In the genomic region with DNA sequence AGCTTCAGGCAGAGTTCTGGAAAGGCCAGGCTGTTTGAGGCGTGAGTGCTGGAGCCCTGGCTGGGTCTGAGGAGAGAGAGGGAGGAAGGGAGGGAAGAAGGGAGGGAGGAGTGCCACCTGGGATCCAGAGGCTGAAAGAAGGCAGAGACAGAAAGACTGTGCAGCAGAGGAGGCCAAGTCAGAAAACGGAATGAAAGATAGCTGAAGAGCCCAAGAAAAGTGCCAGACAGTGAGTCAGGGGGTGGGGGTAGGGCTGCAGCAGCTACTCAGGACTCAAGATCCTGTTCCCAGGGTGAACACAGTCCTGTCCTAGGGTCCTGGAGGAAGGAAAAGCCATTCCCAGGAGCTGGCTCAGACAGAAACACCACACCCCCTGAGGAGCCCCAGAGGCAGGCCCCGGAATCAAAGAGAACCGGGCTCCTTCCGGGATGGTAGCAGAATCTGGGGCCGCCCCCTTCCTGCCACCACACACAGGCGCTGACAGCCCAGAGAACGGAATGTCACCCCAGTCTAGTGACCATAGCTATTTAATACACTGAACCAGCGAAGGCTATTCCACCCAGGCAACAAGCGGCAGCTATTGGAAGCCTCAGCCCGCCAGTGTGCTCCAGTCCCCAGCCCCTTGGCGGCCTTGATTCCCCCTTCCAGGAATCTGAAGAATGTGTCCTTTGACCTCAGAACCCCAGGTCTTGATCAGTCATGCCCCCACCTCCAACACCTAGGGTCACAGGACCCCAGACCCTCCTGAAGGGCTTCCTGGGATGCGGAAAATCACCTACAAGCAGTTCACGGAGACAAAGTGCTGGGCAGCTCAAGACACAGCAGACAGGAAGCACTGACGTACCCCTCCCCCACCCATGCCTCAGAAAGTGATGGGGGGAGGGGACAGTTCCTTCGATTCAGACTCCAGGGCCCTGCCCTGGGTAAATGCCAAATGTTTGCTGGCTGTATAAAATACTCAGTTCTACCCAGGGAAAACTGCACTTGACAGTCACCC, we compare ENCODE assay signal across 8 mouse cellular contexts. TPM values are rescaled to one million over a fixed set of nuclear protein-coding genes. Genes with fewer than 3 reads are reported as not detected.
A peak's percentile ranks its signal among the peaks of the same experiment; 100 is the strongest.
DNase-seq lines count a peak whose midpoint lies in the region; ATAC-seq and TF ChIP-seq lines count a peak whose summit lies in the region.

No protein-coding gene starts in this region.

- intact Hi-C loops in left cerebral cortex, adult 2 months (cut with DNase I), result no loop called here

- H3K4me3 ChIP-seq in left cerebral cortex, adult 2 months, result peak overlapping the region; percentile 82
- H3K4me3 ChIP-seq in hindbrain, embryonic 16.5 days (ENCODE audit: low read length), result peak overlapping the region; percentile 69; the same call in 1 of the 2 replicates
- H3K4me3 ChIP-seq in limb, embryonic 15.5 days, result peak overlapping the region; percentile 75
- peak overlapping the region; percentile 12; the same call in 1 of the 2 replicates for H3K4me3 ChIP-seq in midbrain, embryonic 14.5 days (replicated peaks; ENCODE audit: low read depth, low read length)

- H3K27me3 ChIP-seq in hindbrain, embryonic 16.5 days (replicated peaks; ENCODE audit: control insufficient read depth, insufficient read depth, low read length), result peaks cover 3% of the 10 kb centered on the region; the same call in 1 of the 2 replicates
- H3K27me3 ChIP-seq in limb, embryonic 15.5 days, result no peaks in the 10 kb centered on the region
- H3K27me3 ChIP-seq in midbrain, embryonic 14.5 days (ENCODE audit: control insufficient read depth, insufficient read depth, low read length), result peaks cover 21% of the 10 kb centered on the region
- H3K27me3 ChIP-seq in splenic B cell, adult 2 months (ENCODE audit: control insufficient read depth, insufficient read depth, low read length, poor library complexity, severe bottlenecking), result no peaks in the 10 kb centered on the region

- WGBS in hindbrain, embryonic 16.5 days, result 5% methylated on average over 16 of the region's 16 CpGs
- WGBS in limb, embryonic 15.5 days, result 3% methylated on average over 16 of the region's 16 CpGs
- 4% methylated on average over 16 of the region's 16 CpGs for WGBS in midbrain, embryonic 14.5 days

- peak overlapping the region; percentile 96 for H3K27ac ChIP-seq in left cerebral cortex, adult 2 months
- H3K27ac ChIP-seq in hindbrain, embryonic 16.5 days (ENCODE audit: low read depth, low read length), result peak overlapping the region; percentile 75
- H3K27ac ChIP-seq in limb, embryonic 15.5 days, result peak overlapping the region; percentile 89
- H3K27ac ChIP-seq in midbrain, embryonic 14.5 days (replicated peaks; ENCODE audit: low read depth, low read length), result peak overlapping the region; percentile 66; the same call in 1 of the 2 replicates

- DNase-seq in left cerebral cortex, adult 2 months (ENCODE audit: extremely low spot score in 1 of 2, low spot score in 2 of 2), result peak in 1 of 2 experiments; percentile 29
- DNase-seq in left cerebral cortex, adult 11 months (ENCODE audit: low spot score), result no peak
- peak; percentile 68 for DNase-seq in cerebellum, adult 9-11 months
- DNase-seq in gastrocnemius, adult 8-10 months (ENCODE audit: low spot score in 2 of 2), result peak; percentile 43 to 52
- DNase-seq in midbrain, embryonic 14.5 days, result peak; percentile 71
- peak; percentile 85 for DNase-seq in splenic B cell, adult 2 months (ENCODE audit: low read depth, low spot score)

- H3K9me3 ChIP-seq in hindbrain, embryonic 16.5 days (ENCODE audit: control insufficient read depth, low read length), result no peaks in the 10 kb centered on the region
- H3K9me3 ChIP-seq in limb, embryonic 15.5 days, result no peaks in the 10 kb centered on the region
- H3K9me3 ChIP-seq in midbrain, embryonic 14.5 days (ENCODE audit: control insufficient read depth, low read length), result no peaks in the 10 kb centered on the region

- peak; percentile 45 for ATAC-seq in hindbrain, embryonic 16.5 days
- ATAC-seq in limb, embryonic 15.5 days (ENCODE audit: insufficient number of reproducible peaks, low FRiP score, low TSS enrichment, low read depth), result peak; percentile 7; the same call in 1 of the 2 replicates
- ATAC-seq in midbrain, embryonic 14.5 days (ENCODE audit: low FRiP score, low TSS enrichment), result no peak

- peaks cover 40% of the 10 kb centered on the region for H3K4me1 ChIP-seq in hindbrain, embryonic 16.5 days (ENCODE audit: control insufficient read depth, insufficient read depth, low read depth, low read length)
- H3K4me1 ChIP-seq in limb, embryonic 15.5 days, result peaks cover 78% of the 10 kb centered on the region
- H3K4me1 ChIP-seq in midbrain, embryonic 14.5 days (ENCODE audit: control insufficient read depth, insufficient read depth, low read length), result peaks cover 32% of the 10 kb centered on the region

- H3K9ac ChIP-seq in hindbrain, embryonic 16.5 days (ENCODE audit: low read depth, low read length), result peak overlapping the region; percentile 39
- 0 out of 2 replicates have a peak overlapping the region, but pooled peaks have one; percentile 14 for H3K9ac ChIP-seq in limb, embryonic 15.5 days
- peak overlapping the region; percentile 16; the same call in 1 of the 2 replicates for H3K9ac ChIP-seq in midbrain, embryonic 14.5 days (replicated peaks; ENCODE audit: low read length)

- H3K36me3 ChIP-seq in hindbrain, embryonic 16.5 days (ENCODE audit: control insufficient read depth, insufficient read depth, low read length), result no peaks in the 10 kb centered on the region
- no peaks in the 10 kb centered on the region for H3K36me3 ChIP-seq in limb, embryonic 15.5 days
- no peaks in the 10 kb centered on the region for H3K36me3 ChIP-seq in midbrain, embryonic 14.5 days (ENCODE audit: control insufficient read depth, insufficient read depth, low read length)
- H3K36me3 ChIP-seq in splenic B cell, adult 2 months (ENCODE audit: control insufficient read depth, insufficient read depth, low read length, poor library complexity, severe bottlenecking), result no peaks in the 10 kb centered on the region

- no peak; the same call in 1 of the 2 replicates for TF ChIP-seq CTCF in left cerebral cortex, adult 2 months (IDR thresholded peaks at IDR 0.05)

- H3K4me2 ChIP-seq in hindbrain, embryonic 16.5 days (ENCODE audit: low read length), result peak overlapping the region; percentile 95
- H3K4me2 ChIP-seq in limb, embryonic 15.5 days, result peak overlapping the region; percentile 98
- peak overlapping the region; percentile 84 for H3K4me2 ChIP-seq in midbrain, embryonic 14.5 days (ENCODE audit: low read length)

RNA-seq across cellular contexts. Expression of gene Csrnp1, which starts 3.0 kb away (rescaled TPM):
- 10 to 100 TPM; 28.7 to 31.3 TPM for total RNA-seq in left cerebral cortex, adult 2 months (2021)
- 10 to 100 TPM in 1 of 4 experiments, 1 to 10 TPM in 3; 3.6 to 10.2 (median 5.9) TPM for total RNA-seq in gastrocnemius, adult 8-10 months (2022)
- polyA plus RNA-seq in hindbrain, embryonic 16.5 days (2015; fragmentation: Nextera tagmentation; extraction: Ambion mirVana), result 1.8 and 2.7 TPM in 2 replicates
- polyA plus RNA-seq in limb, embryonic 15.5 days (2015; fragmentation: Nextera tagmentation; extraction: Ambion mirVana), result 8.3 and 9.1 TPM in 2 replicates
- 0.67 and 2.2 TPM in 2 replicates for polyA plus RNA-seq in midbrain, embryonic 14.5 days (2014; fragmentation: Nextera tagmentation; extraction: Ambion mirVana)

RNA-seq across cellular contexts. Expression of gene Xirp1, which starts 41.9 kb away (rescaled TPM):
- under 1 TPM; 0.14 to 0.20 TPM for total RNA-seq in left cerebral cortex, adult 2 months (2021)
- 100 to 1,000 TPM in 2 of 4 experiments, 10 to 100 TPM in 2; 68.7 to 171 (median 104) TPM for total RNA-seq in gastrocnemius, adult 8-10 months (2022)
- polyA plus RNA-seq in hindbrain, embryonic 16.5 days (2015; fragmentation: Nextera tagmentation; extraction: Ambion mirVana), result 0.35 TPM in 1 of 2 replicates, not detected in the other
- polyA plus RNA-seq in limb, embryonic 15.5 days (2015; fragmentation: Nextera tagmentation; extraction: Ambion mirVana), result 1.2 and 4.8 TPM in 2 replicates
- not detected in 2 replicates for polyA plus RNA-seq in midbrain, embryonic 14.5 days (2014; fragmentation: Nextera tagmentation; extraction: Ambion mirVana)

RNA-seq across cellular contexts. Expression of gene Ttc21a, which starts 44.1 kb away (rescaled TPM):
- total RNA-seq in left cerebral cortex, adult 2 months (2021), result under 1 TPM; 0.45 to 0.77 TPM
- total RNA-seq in gastrocnemius, adult 8-10 months (2022), result not detected
- 1.1 and 1.4 TPM in 2 replicates for polyA plus RNA-seq in hindbrain, embryonic 16.5 days (2015; fragmentation: Nextera tagmentation; extraction: Ambion mirVana)
- 0.09 and 0.13 TPM in 2 replicates for polyA plus RNA-seq in limb, embryonic 15.5 days (2015; fragmentation: Nextera tagmentation; extraction: Ambion mirVana)
- polyA plus RNA-seq in midbrain, embryonic 14.5 days (2014; fragmentation: Nextera tagmentation; extraction: Ambion mirVana), result 0.45 and 0.49 TPM in 2 replicates

RNA-seq across cellular contexts. Expression of gene Gorasp1, which starts 44.1 kb away (rescaled TPM):
- 10 to 100 TPM; 30.7 to 38.0 TPM for total RNA-seq in left cerebral cortex, adult 2 months (2021)
- 10 to 100 TPM; 21.7 to 25.8 (median 24.7) TPM for total RNA-seq in gastrocnemius, adult 8-10 months (2022)
- polyA plus RNA-seq in hindbrain, embryonic 16.5 days (2015; fragmentation: Nextera tagmentation; extraction: Ambion mirVana), result 33.1 and 36.0 TPM in 2 replicates
- polyA plus RNA-seq in limb, embryonic 15.5 days (2015; fragmentation: Nextera tagmentation; extraction: Ambion mirVana), result 35.5 and 35.8 TPM in 2 replicates
- 25.2 and 31.7 TPM in 2 replicates for polyA plus RNA-seq in midbrain, embryonic 14.5 days (2014; fragmentation: Nextera tagmentation; extraction: Ambion mirVana)

Comparison
In these comparisons a context has a peak if more than half of its experiments do, and no peak if none do; other contexts are left out.
1. H3K4me3 ChIP-seq: peak in every context shown above with its lines; median percentile 82 in left cerebral cortex, adult 2 months; 75 in limb, embryonic 15.5 days; 69 in hindbrain, embryonic 16.5 days; 12 in midbrain, embryonic 14.5 days.